In genomic region chr2:156840301-156841027, GRCm38 (mm10) we compare ENCODE assay signal across 8 mouse cellular contexts. TPM values are rescaled to one million over a fixed set of nuclear protein-coding genes. Genes with fewer than 3 reads are reported as not detected.
DNase-seq lines count a peak whose midpoint lies in the region; ATAC-seq and TF ChIP-seq lines count a peak whose summit lies in the region.

No protein-coding gene starts in this region.

- POLR2A ChIA-PET in Patski (lab: Charles Lee) = interaction anchor here (0.7 to 1.0 kb wide), 3 partner anchors 10 to 37 kb away, joined by 3 to 4 read pairs (median 4); no protein-coding TSS in a partner anchor

- no peak for TF ChIP-seq CTCF in layer of hippocampus, adult 2 months (conservative IDR thresholded peaks at IDR 0.05)
- TF ChIP-seq CTCF in Patski (IDR thresholded peaks at IDR 0.05) = no peak

- CTCF ChIA-PET in Patski (lab: Charles Lee) = no interaction called here

- H3K27ac ChIP-seq in layer of hippocampus, adult 2 months = no peak overlapping the region; the same call in 1 of the 2 replicates
- H3K27ac ChIP-seq in forebrain, embryonic 12.5 days = peak overlapping the region; percentile 93
- H3K27ac ChIP-seq in intestine, embryonic 16.5 days (ENCODE audit: low read length) = peak overlapping the region; percentile 94

- in situ Hi-C loops in Patski (cut with MboI; ENCODE audit: low pct_unique_long_range_greater_than_20kb) = no loop called here

- DNase-seq in layer of hippocampus, adult 2 months (ENCODE audit: low spot score in 2 of 2) = peak in 1 of 2 experiments; percentile 38
- DNase-seq in layer of hippocampus, adult 9-10 months (ENCODE audit: low spot score) = no peak
- no peak for DNase-seq in Patski (ENCODE audit: low read depth, low spot score)
- DNase-seq in lung, postnatal 25 days (ENCODE audit: low spot score) = peak; percentile 11
- DNase-seq in spleen, postnatal 10 days (ENCODE audit: low spot score in 2 of 2) = peak; percentile 28 to 47
- no peak for DNase-seq in right cerebral cortex, postnatal 36 days (ENCODE audit: low spot score in 2 of 2)

- under 1% methylated on average over 64 of the region's 79 CpGs for WGBS in forebrain, embryonic 12.5 days
- WGBS in intestine, embryonic 16.5 days = under 1% methylated on average over 65 of the region's 79 CpGs

- peak overlapping the region; percentile 59 for H3K4me3 ChIP-seq in layer of hippocampus, adult 2 months
- peak overlapping the region; percentile 88 for H3K4me3 ChIP-seq in forebrain, embryonic 12.5 days (replicated peaks)
- H3K4me3 ChIP-seq in intestine, embryonic 16.5 days (ENCODE audit: low read length) = peak overlapping the region; percentile 80

- H3K36me3 ChIP-seq in forebrain, embryonic 12.5 days (replicated peaks) = peaks cover 20% of the 10 kb centered on the region
- peaks cover 3% of the 10 kb centered on the region; the same call in 1 of the 2 replicates for H3K36me3 ChIP-seq in intestine, embryonic 16.5 days (ENCODE audit: control insufficient read depth, insufficient read depth, low read length)

- no peaks in the 10 kb centered on the region for H3K27me3 ChIP-seq in Patski
- no peaks in the 10 kb centered on the region for H3K27me3 ChIP-seq in forebrain, embryonic 12.5 days
- no peaks in the 10 kb centered on the region for H3K27me3 ChIP-seq in intestine, embryonic 16.5 days (replicated peaks; ENCODE audit: control insufficient read depth, insufficient read depth, low read length)

- H3K4me2 ChIP-seq in forebrain, embryonic 12.5 days = peak overlapping the region; percentile 79
- H3K4me2 ChIP-seq in intestine, embryonic 16.5 days (ENCODE audit: low read depth, low read length) = peak overlapping the region; percentile 92

- ATAC-seq in Patski = peak; percentile 27
- peak; percentile 44 for ATAC-seq in forebrain, embryonic 12.5 days (ENCODE audit: low FRiP score)
- peak; percentile 29 for ATAC-seq in intestine, embryonic 16.5 days

- H3K9ac ChIP-seq in forebrain, embryonic 12.5 days = peak overlapping the region; percentile 89
- peak overlapping the region; percentile 88 for H3K9ac ChIP-seq in intestine, embryonic 16.5 days (ENCODE audit: low read depth, low read length)

- no peaks in the 10 kb centered on the region for H3K9me3 ChIP-seq in forebrain, embryonic 12.5 days
- no peaks in the 10 kb centered on the region for H3K9me3 ChIP-seq in intestine, embryonic 16.5 days (ENCODE audit: control insufficient read depth, low read length)

- peaks cover 54% of the 10 kb centered on the region for H3K4me1 ChIP-seq in forebrain, embryonic 12.5 days
- H3K4me1 ChIP-seq in intestine, embryonic 16.5 days (ENCODE audit: control insufficient read depth, insufficient read depth, low read length) = peaks cover 46% of the 10 kb centered on the region

RNA-seq across cellular contexts. Expression of gene Tgif2, which starts 0.7 kb away (rescaled TPM):
- 1 to 10 TPM in 1 of 2 experiments, under 1 TPM in 1; 0.77 to 1.4 TPM for total RNA-seq in layer of hippocampus, adult 2 months (2021)
- polyA plus RNA-seq in Patski (2021) = 10.0 TPM
- 88.3 and 89.3 TPM in 2 replicates for polyA plus RNA-seq in forebrain, embryonic 12.5 days (2016; fragmentation: Nextera tagmentation; extraction: Ambion mirVana)
- polyA plus RNA-seq in intestine, embryonic 16.5 days (2015; fragmentation: Nextera tagmentation; extraction: Ambion mirVana) = 28.3 and 28.6 TPM in 2 replicates

RNA-seq across cellular contexts. Expression of gene 4930518I15Rik, which starts 17.3 kb away (rescaled TPM):
- total RNA-seq in layer of hippocampus, adult 2 months (2021) = 1 to 10 TPM; 3.4 to 4.7 TPM
- 0.82 TPM for polyA plus RNA-seq in Patski (2021)
- polyA plus RNA-seq in forebrain, embryonic 12.5 days (2016; fragmentation: Nextera tagmentation; extraction: Ambion mirVana) = 8.6 and 11.8 TPM in 2 replicates
- 5.1 and 5.3 TPM in 2 replicates for polyA plus RNA-seq in intestine, embryonic 16.5 days (2015; fragmentation: Nextera tagmentation; extraction: Ambion mirVana)

RNA-seq across cellular contexts. Expression of gene Rab5if, which starts 22.5 kb away (rescaled TPM):
- 10 to 100 TPM; 89.3 to 92.1 TPM for total RNA-seq in layer of hippocampus, adult 2 months (2021)
- polyA plus RNA-seq in Patski (2021) = 206 TPM
- polyA plus RNA-seq in forebrain, embryonic 12.5 days (2016; fragmentation: Nextera tagmentation; extraction: Ambion mirVana) = 170 and 173 TPM in 2 replicates
- 295 and 299 TPM in 2 replicates for polyA plus RNA-seq in intestine, embryonic 16.5 days (2015; fragmentation: Nextera tagmentation; extraction: Ambion mirVana)

RNA-seq across cellular contexts. Expression of gene Sla2, which starts 46.5 kb away (rescaled TPM):
- under 1 TPM; 0.31 to 0.34 TPM for total RNA-seq in layer of hippocampus, adult 2 months (2021)
- polyA plus RNA-seq in Patski (2021) = 0.09 TPM
- 0.17 and 0.23 TPM in 2 replicates for polyA plus RNA-seq in forebrain, embryonic 12.5 days (2016; fragmentation: Nextera tagmentation; extraction: Ambion mirVana)
- polyA plus RNA-seq in intestine, embryonic 16.5 days (2015; fragmentation: Nextera tagmentation; extraction: Ambion mirVana) = 0.54 and 0.71 TPM in 2 replicates

Comparison
In these comparisons a context has a peak if more than half of its experiments do, and no peak if none do; other contexts are left out.
1. DNase-seq: peak in lung, postnatal 25 days (single experiment) and spleen, postnatal 10 days (2 of 2); none in layer of hippocampus, adult 9-10 months (single experiment), Patski (single experiment) and right cerebral cortex, postnatal 36 days (0 of 2).
2. Peak in every context shown above with its lines, with median percentiles within 50 percentile points of each other: H3K4me3 ChIP-seq and ATAC-seq.